Mouse (Mus musculus) left cerebral cortex, postnatal 14 days (tissue): Measurements from ENCODE around the gene Rasal2. TPM values are rescaled to one million over a fixed set of nuclear protein-coding genes. Genes with fewer than 3 reads are reported as not detected.

ENCODE experiments used
- DNase-seq, 2 experiments: peaks; one replicate each; pipeline ENCODE4 v3.0.0; 2021 to 2022; ENCODE audit warnings: low spot score in 2 of 2, mixed read lengths in 1 of 2
- intact Hi-C: fragments of 180-260 bp; cut with DNase I; formaldehyde crosslinking; loops from one replicate; pipeline ENCODE4 v1.15.1; 2025
- total RNA-seq, 2 experiments: library from RNA; stranded (reverse); gene quantifications; 2 replicates each; pipeline ENCODE4 v1.2.3; 2021

The Rasal2 gene
- total RNA-seq, 2 experiments from 2014 or later = 62.9 to 77.3 TPM

GRCm38 (mm10) chr1:157443723-157444561 lies 31.5 kb upstream of the Rasal2 start:
- DNase-seq = peak in 1 of 2 experiments; percentile 33
- intact Hi-C loops = no loop called here

DNA sequence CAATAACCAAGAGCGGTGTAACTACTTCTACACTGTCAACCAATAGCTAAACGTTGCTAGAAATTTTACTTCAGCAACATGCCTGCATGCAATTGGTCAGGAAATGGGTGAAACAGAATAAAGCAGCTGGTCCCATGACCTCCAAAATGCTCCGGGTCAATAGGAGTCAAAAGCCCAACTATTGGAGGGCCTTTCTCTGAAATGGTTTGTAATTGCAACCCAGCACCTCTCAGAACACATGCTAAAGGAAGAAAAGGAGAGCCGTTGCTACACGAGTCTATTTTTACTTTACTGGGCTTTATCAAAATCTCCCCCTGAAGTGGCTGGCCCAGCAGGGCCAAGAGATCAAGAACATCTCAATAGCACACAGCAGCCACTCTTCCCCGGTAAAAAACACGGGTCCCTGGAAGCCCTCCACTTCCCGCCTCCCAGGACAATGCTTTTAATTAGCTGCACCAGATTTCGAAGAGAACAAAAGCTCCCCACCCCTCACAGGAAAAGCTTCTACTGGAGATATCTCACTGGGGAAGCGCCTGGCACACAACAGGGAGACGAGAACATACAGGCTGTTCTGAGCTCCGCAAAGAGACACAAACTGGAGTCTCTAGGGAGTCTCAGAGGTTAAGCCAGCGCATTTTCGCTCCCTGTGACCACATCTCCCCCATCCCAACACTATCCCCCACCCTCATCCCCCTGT lies 30.8 kb upstream of the Rasal2 start:
- intact Hi-C loops = no loop called here
- DNase-seq = peak; percentile 59 to 72

DNA sequence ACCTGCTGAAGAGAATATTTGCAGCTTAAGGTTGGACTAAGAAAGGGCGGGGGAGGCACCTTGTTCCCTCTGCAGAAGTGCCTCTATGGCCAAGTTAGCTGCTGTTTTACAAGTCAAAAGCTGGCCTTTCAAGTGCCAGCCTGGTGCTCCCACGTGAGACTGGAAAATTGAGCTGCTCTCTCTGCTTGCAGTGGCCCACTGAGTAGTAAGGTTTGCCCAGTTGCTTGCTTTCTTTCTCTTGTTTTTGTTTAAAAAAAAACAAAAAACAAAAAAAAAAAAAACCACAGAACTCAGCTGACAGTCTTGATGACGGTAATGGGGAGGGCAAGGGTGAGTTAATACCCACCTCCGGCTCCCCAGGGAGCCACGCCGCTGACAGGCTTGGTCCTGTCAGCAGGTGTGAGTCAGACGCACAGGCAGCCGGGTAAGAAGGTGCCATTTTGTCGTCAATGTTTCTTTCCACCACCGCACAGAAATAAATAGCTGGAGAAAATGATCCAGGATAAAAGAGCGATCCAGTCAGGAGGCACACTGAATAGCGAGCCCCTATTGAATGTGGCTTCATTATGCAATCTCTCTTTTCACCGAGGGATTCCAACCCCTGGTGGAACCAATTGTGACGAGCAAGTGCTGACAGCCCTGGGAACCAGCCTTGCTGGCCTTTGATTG lies 27.7 kb upstream of the Rasal2 start:
- DNase-seq = no peak
- intact Hi-C loops = no loop called here

DNA sequence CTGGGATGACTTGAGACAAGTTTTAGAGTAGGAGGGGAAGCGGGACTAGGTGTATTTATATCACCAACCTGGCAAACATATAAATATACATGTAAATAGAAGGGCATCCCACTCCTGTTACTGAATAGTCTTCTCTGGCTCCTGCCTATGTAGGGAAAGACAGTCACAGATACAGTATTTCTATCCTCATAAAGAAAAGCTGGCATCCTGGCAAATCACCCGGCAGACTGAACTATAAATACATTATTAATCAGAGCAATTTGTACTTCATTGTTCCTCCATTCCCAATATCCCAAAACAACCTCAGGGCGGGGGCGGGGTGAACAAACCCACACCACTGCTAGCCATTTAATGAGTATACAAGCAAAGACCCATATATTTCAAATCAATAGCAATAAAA lies 26.7 kb upstream of the Rasal2 start:
- intact Hi-C loops = no loop called here
- DNase-seq = no peak

GRCm38 (mm10) chr1:157438290-157438689 lies 25.9 kb upstream of the Rasal2 start:
- no peak for DNase-seq
- intact Hi-C loops = no loop called here

GRCm38 (mm10) chr1:157435926-157436325 lies 23.5 kb upstream of the Rasal2 start:
- no peak for DNase-seq
- intact Hi-C loops = no loop called here

DNA sequence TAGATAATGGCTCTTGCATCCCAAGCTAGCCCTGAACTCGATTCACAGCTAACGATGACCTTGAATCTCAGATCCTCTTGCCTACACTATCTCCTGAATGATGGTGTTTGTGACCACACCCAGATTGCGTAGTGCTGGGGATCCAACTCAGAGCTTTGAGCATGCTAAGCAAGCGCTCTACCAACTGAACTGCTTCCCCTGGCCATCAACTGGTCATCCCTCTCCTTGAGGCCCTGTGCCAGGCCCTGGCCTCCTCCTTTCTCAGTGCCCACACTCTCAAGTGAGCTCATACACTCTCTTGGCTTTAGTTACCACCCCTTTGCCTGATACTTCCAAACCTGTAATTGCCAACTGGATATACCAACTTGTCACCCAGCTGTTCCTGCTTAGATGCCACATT lies 22.0 kb upstream of the Rasal2 start:
- intact Hi-C loops = no loop called here
- no peak for DNase-seq

DNA sequence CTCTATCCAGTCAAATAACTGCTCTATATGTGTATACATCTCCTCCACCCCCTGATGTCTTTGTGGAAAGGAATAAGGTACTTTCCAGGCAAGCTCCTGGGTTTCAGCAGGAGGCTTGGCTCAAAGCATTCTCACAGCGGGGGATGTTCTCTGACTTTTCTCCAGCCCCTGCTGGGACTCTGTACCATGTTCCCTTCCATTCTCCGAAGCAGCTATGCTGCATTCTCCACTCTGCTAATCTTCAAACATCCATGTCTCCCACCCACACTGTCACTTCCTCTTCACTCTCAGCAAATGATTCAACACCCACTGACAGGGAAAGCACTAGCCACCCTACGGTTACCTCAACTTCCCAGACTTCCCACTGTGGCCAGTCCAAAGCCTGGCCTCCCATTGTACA lies 20.9 kb upstream of the Rasal2 start:
- DNase-seq = no peak
- intact Hi-C loops = no loop called here

- intact Hi-C loops = no loop called here
- no peak for DNase-seq
Measured at GRCm38 (mm10) chr1:157428366-157428765, 16.0 kb upstream of the Rasal2 start.

GRCm38 (mm10) chr1:157427604-157428003 lies 15.2 kb upstream of the Rasal2 start:
- DNase-seq = no peak
- intact Hi-C loops = no loop called here

GRCm38 (mm10) chr1:157426933-157427332 lies 14.5 kb upstream of the Rasal2 start:
- intact Hi-C loops = no loop called here
- no peak for DNase-seq

GRCm38 (mm10) chr1:157425741-157426427 lies 13.5 kb upstream of the Rasal2 start:
- no peak for DNase-seq
- intact Hi-C loops = no loop called here

GRCm38 (mm10) chr1:157417861-157418260 lies 5.5 kb upstream of the Rasal2 start:
- no peak for DNase-seq
- intact Hi-C loops = loop anchor here (10.0 kb wide), 1 partner anchor 273 kb away; no protein-coding TSS in a partner anchor

DNA sequence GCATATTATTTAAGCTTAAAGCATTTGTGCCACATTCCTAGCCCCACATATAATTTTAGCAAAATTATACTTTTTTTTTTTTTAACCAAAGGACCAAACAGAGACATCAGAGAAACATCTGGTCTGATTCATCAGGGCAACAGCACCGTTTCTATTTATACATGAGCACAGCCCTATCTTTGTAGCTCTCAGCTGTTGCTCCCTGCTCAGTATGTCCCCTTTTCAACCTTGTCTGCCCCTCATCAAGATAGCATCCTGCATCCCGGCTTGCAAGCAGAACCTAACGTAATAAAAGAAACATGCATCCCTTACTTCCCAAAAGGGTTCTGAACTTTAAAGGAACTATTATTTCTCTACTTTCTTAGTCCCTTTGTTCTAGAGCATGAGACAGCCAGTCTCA lies 5.0 kb upstream of the Rasal2 start:
- intact Hi-C loops = loop anchor here (10.0 kb wide), 1 partner anchor 273 kb away; no protein-coding TSS in a partner anchor

DNA sequence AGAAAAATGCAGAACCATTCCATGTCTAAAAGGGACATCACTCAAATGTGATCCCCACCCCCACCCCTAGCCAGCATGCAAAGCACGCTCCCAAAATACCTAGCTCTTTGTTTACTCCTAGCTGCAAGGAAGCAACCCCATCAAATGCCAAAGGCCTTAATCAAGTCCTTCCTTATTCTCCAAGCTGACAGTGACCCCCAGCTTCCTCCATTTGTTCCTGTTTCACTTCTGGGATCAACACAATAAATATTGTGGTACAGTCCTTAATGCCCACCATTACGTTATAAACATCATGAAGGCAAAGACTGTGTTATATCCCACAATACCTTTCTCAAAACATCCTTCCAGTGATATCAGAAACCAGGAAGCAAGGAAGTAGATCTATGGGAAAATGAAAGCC lies 4.2 kb upstream of the Rasal2 start:
- intact Hi-C loops = loop anchor here (10.0 kb wide), 1 partner anchor 272 kb away; no protein-coding TSS in a partner anchor
- no peak for DNase-seq

More for the DNA sequence above, 5.0 kb upstream of the Rasal2 start:
- DNase-seq = no peak

- DNase-seq = no peak
- intact Hi-C loops = loop anchor here (10.0 kb wide), 1 partner anchor 271 kb away; no protein-coding TSS in a partner anchor
Measured at GRCm38 (mm10) chr1:157415771-157416170, 3.4 kb upstream of the Rasal2 start.

DNA sequence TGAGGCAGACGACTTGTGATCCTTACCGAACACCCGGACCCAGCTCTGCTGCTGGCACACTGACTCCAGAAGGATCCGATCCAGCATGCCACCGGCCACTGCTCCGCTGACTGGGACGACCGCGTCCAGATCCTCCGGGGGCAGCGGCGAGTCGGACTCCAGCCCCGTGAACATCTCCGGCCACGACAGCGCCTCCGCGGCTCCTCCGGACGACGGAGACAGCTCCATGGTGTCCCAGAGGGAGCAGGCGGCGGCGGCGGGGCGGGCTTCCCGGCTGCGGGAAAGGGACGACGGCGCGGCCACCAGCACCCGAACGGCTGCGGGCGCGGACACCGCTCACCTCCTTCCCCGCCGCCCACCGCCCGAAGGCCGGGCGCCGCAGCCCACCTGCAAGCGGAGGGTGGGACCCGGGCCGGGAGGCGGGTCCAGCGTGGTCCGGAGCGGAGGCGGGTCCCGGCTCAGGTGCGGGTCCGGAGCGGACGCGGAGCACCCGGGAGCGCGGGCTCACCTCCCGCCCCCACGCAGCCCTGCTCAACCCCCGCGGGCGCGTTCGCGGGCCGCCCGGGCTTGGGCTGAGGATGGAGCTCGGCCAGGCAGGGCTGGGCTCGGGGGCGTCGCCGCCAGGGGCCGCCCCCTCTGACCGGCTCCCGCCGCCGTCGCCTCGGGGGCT lies 549 bp downstream of the Rasal2 start:
- intact Hi-C loops = loop anchor here (2.0 to 10.0 kb wide), 3 partner anchors 35 to 267 kb away; no protein-coding TSS in a partner anchor
- DNase-seq = peak; percentile 55 to 59

DNA sequence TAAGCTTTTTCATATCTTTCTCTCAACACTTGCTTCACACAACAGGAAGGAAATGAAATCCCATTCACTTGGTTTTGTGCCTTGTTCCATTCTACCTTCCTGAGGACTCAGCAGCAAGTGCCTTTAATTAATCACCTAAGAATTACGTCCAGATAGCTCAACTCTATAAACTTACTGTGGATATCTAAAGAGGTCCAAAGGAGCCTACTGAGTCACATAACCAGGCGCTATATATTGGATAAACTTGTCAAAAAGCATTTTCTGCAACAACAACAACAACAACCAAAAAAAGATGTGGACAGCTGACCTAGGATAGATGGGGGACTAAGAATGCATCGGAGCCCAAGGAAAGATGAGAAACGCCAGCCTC lies 1.1 kb downstream of the Rasal2 start:
- intact Hi-C loops = loop anchor here (10.0 kb wide), 1 partner anchor 267 kb away; no protein-coding TSS in a partner anchor
- DNase-seq = no peak

GRCm38 (mm10) chr1:157410937-157411336 lies 1.5 kb downstream of the Rasal2 start:
- DNase-seq = peak in 1 of 2 experiments; percentile 9
- intact Hi-C loops = loop anchor here (10.0 kb wide), 1 partner anchor 266 kb away; no protein-coding TSS in a partner anchor
